Mouse (Mus musculus) MEL (cell line): ENCODE results near the gene Gm45208. TPM values are rescaled to one million over a fixed set of nuclear protein-coding genes. Genes with fewer than 3 reads are reported as not detected.
A peak's percentile ranks its signal among the peaks of the same experiment; 100 is the strongest.

ENCODE experiments used
- DNase-seq: peaks from one replicate; pipeline ENCODE4 v3.0.0; 2011; ENCODE audit warnings: low read depth, low spot score
- H3K27ac ChIP-seq: 2 replicates; pipeline ENCODE4 v1.5.1; 2012; ENCODE audit warnings: low read depth, mild to moderate bottlenecking, control low read depth, low read length, moderate library complexity; ENCODE audit not compliant: control insufficient read depth
- H3K27me3 ChIP-seq, 2 experiments: fragments of 150-350 bp in 1 of 2; sonication (generic) in 1 of 2; 2 replicates each; pipeline ENCODE4 v1.6.1; 2012; ENCODE audit warnings: low read length in 2 of 2, mild to moderate bottlenecking in 2 of 2, improper control_type of control experiment in 1 of 2, moderate library complexity in 1 of 2; ENCODE audit not compliant: insufficient read depth in 2 of 2, control insufficient read depth in 1 of 2
- H3K36me3 ChIP-seq, 2 experiments: 2 replicates each; pipeline ENCODE4 v1.6.1; 2012 to 2014; ENCODE audit warnings: low read length in 2 of 2, improper control_type of control experiment in 1 of 2, inconsistent platforms in 1 of 2, mild to moderate bottlenecking in 1 of 2; ENCODE audit not compliant: insufficient read depth in 2 of 2, control insufficient read depth in 1 of 2
- H3K4me1 ChIP-seq, 2 experiments: fragments of 150-350 bp in 1 of 2; sonication (generic) in 1 of 2; 2 replicates each; pipeline ENCODE4 v1.6.1; 2012; ENCODE audit warnings: low read length in 2 of 2, improper control_type of control experiment in 1 of 2, mild to moderate bottlenecking in 1 of 2; ENCODE audit not compliant: insufficient read depth in 2 of 2, control insufficient read depth in 1 of 2
- H3K4me3 ChIP-seq, 2 experiments: fragments of 150-350 bp in 1 of 2; sonication (generic) in 1 of 2; 2 replicates each; pipeline ENCODE4 v1.5.1; 2012; ENCODE audit warnings: low read depth in 2 of 2, low read length in 2 of 2, mild to moderate bottlenecking in 2 of 2, moderate library complexity in 2 of 2, control low read depth in 1 of 2, improper control_type of control experiment in 1 of 2; ENCODE audit not compliant: control insufficient read depth in 1 of 2, insufficient read depth in 1 of 2
- H3K79me2 ChIP-seq: 2 replicates; pipeline ENCODE4 v1.6.1; 2012; ENCODE audit warnings: mild to moderate bottlenecking, low read length, moderate library complexity; ENCODE audit not compliant: control insufficient read depth, poor library complexity, insufficient read depth
- H3K9ac ChIP-seq: 2 replicates; pipeline ENCODE4 v1.6.1; 2012; ENCODE audit warnings: low read depth, mild to moderate bottlenecking, control low read depth, low read length, moderate library complexity; ENCODE audit not compliant: control insufficient read depth, poor library complexity, severe bottlenecking
- H3K9me3 ChIP-seq: fragments of 150-350 bp; sonication (generic); replicated peaks from 2 replicates; pipeline ENCODE4 v1.6.1; 2012; ENCODE audit warnings: mild to moderate bottlenecking, low read length, improper control_type of control experiment, moderate library complexity; ENCODE audit not compliant: insufficient read depth
- BHLHE40 ChIP-seq: IDR thresholded peaks from 2 replicates; pipeline ENCODE4 v1.6.1; 2012; ENCODE audit warnings: low read depth, mild to moderate bottlenecking, inconsistent platforms, low read length, improper control_type of control experiment, borderline replicate concordance
- EP300 ChIP-seq, 2 experiments: IDR thresholded peaks; 2 replicates each; pipeline ENCODE4 v1.6.1; 2011; ENCODE audit warnings: improper control_type of control experiment in 2 of 2, low read length in 2 of 2, low read depth in 1 of 2, mild to moderate bottlenecking in 1 of 2
- ETS1 ChIP-seq: IDR thresholded peaks from 2 replicates; pipeline ENCODE4 v1.6.1; 2012; ENCODE audit warnings: low read depth, mild to moderate bottlenecking, inconsistent platforms, low read length, improper control_type of control experiment, moderate library complexity
- GABPA ChIP-seq: IDR thresholded peaks from 2 replicates; pipeline ENCODE4 v1.6.1; 2012; ENCODE audit warnings: low read depth, mild to moderate bottlenecking, inconsistent platforms, low read length, improper control_type of control experiment, moderate library complexity
- GATA1 ChIP-seq: IDR thresholded peaks from 2 replicates; pipeline ENCODE4 v1.6.1; 2011; ENCODE audit warnings: low read depth, low read length, improper control_type of control experiment
- HCFC1 ChIP-seq: IDR thresholded peaks from 2 replicates; pipeline ENCODE4 v1.6.1; 2012; ENCODE audit warnings: low read depth, mild to moderate bottlenecking, inconsistent platforms, low read length, improper control_type of control experiment, moderate library complexity
- JUND ChIP-seq: IDR thresholded peaks from 2 replicates; pipeline ENCODE4 v1.6.1; 2011; ENCODE audit warnings: low read depth, mild to moderate bottlenecking, improper control_type of control experiment, low read length
- MAFK ChIP-seq: IDR thresholded peaks from 2 replicates; pipeline ENCODE4 v1.6.1; 2011; ENCODE audit warnings: low read depth, mild to moderate bottlenecking, low read length, improper control_type of control experiment, borderline replicate concordance
- MAX ChIP-seq: IDR thresholded peaks from 2 replicates; pipeline ENCODE4 v1.6.1; 2011; ENCODE audit warnings: low read length, improper control_type of control experiment
- MXI1 ChIP-seq: IDR thresholded peaks from 2 replicates; pipeline ENCODE4 v1.6.1; 2011; ENCODE audit warnings: mild to moderate bottlenecking, low read depth, low read length, improper control_type of control experiment
- MYB ChIP-seq: IDR thresholded peaks from 2 replicates; pipeline ENCODE4 v1.6.1; 2011; ENCODE audit warnings: mild to moderate bottlenecking, low read depth, low read length, improper control_type of control experiment
- MYC ChIP-seq: IDR thresholded peaks from 2 replicates; pipeline ENCODE4 v1.6.1; 2011; ENCODE audit warnings: low read depth, mild to moderate bottlenecking, low read length, improper control_type of control experiment, moderate library complexity
- NELFE ChIP-seq: IDR thresholded peaks from 2 replicates; pipeline ENCODE4 v1.6.1; 2011; ENCODE audit warnings: low read depth, low read length, improper control_type of control experiment
- NRF1 ChIP-seq: IDR thresholded peaks from 2 replicates; pipeline ENCODE4 v1.6.1; 2014; ENCODE audit warnings: low read depth, mild to moderate bottlenecking, inconsistent platforms, low read length, improper control_type of control experiment, moderate library complexity; ENCODE audit not compliant: poor library complexity, insufficient read depth, severe bottlenecking
- POLR2A ChIP-seq, 2 experiments: IDR thresholded peaks; 2 replicates each; pipeline ENCODE4 v1.6.1; 2011 to 2012; ENCODE audit warnings: low read length in 2 of 2, mild to moderate bottlenecking in 2 of 2, control low read depth in 1 of 2, improper control_type of control experiment in 1 of 2, low read depth in 1 of 2, moderate library complexity in 1 of 2; ENCODE audit not compliant: control insufficient read depth in 1 of 2, insufficient read depth in 1 of 2, poor library complexity in 1 of 2
- POLR2AphosphoS2 ChIP-seq: IDR thresholded peaks from 2 replicates; pipeline ENCODE4 v1.6.1; 2011; ENCODE audit warnings: low read length, improper control_type of control experiment
- POLR2AphosphoS5 ChIP-seq: IDR thresholded peaks from 2 replicates; pipeline ENCODE4 v1.6.1; 2012; ENCODE audit warnings: low read depth, borderline replicate concordance, mild to moderate bottlenecking, inconsistent platforms, low read length, moderate library complexity, mixed read lengths
- RCOR1 ChIP-seq: IDR thresholded peaks from 2 replicates; pipeline ENCODE4 v1.6.1; 2012; ENCODE audit warnings: low read depth, mild to moderate bottlenecking, inconsistent platforms, low read length, improper control_type of control experiment
- SIN3A ChIP-seq: IDR thresholded peaks from 2 replicates; pipeline ENCODE4 v1.6.1; 2012; ENCODE audit warnings: low read length, improper control_type of control experiment, inconsistent platforms
- SMC3 ChIP-seq: IDR thresholded peaks from 2 replicates; pipeline ENCODE4 v1.6.1; 2011; ENCODE audit warnings: low read depth, low read length, improper control_type of control experiment
- TAL1 ChIP-seq: IDR thresholded peaks from 2 replicates; pipeline ENCODE4 v1.6.1; 2012; ENCODE audit warnings: mild to moderate bottlenecking, inconsistent platforms, low read length, moderate library complexity, mixed read lengths
- TBP ChIP-seq: IDR thresholded peaks from 2 replicates; pipeline ENCODE4 v1.8.0; 2011; ENCODE audit warnings: low read depth, low read length, improper control_type of control experiment
- TCF12 ChIP-seq: IDR thresholded peaks from 2 replicates; pipeline ENCODE4 v1.6.1; 2014; ENCODE audit warnings: low read depth, mild to moderate bottlenecking, inconsistent platforms, low read length, improper control_type of control experiment, moderate library complexity
- USF2 ChIP-seq, 2 experiments: IDR thresholded peaks; 2 replicates each; pipeline ENCODE4 v1.6.1; 2011 to 2012; ENCODE audit warnings: improper control_type of control experiment in 2 of 2, low read length in 2 of 2, borderline replicate concordance in 1 of 2, inconsistent platforms in 1 of 2, low read depth in 1 of 2, mild to moderate bottlenecking in 1 of 2; ENCODE audit not compliant: insufficient read depth in 1 of 2
- ZC3H11A ChIP-seq: IDR thresholded peaks from 2 replicates; pipeline ENCODE4 v1.6.1; 2012; ENCODE audit warnings: low read depth, mild to moderate bottlenecking, inconsistent platforms, low read length, improper control_type of control experiment
- ZKSCAN1 ChIP-seq: IDR thresholded peaks from 2 replicates; pipeline ENCODE4 v1.6.1; 2012; ENCODE audit warnings: low read depth, mild to moderate bottlenecking, inconsistent platforms, low read length, improper control_type of control experiment, moderate library complexity
- ZMIZ1 ChIP-seq: IDR thresholded peaks from 2 replicates; pipeline ENCODE4 v1.6.1; 2012; ENCODE audit warnings: low read depth, mild to moderate bottlenecking, inconsistent platforms, low read length, improper control_type of control experiment, moderate library complexity
- ZNF384 ChIP-seq: IDR thresholded peaks from 2 replicates; pipeline ENCODE4 v1.6.1; 2012; ENCODE audit warnings: low read depth, mild to moderate bottlenecking, inconsistent platforms, low read length, improper control_type of control experiment
- polyA plus RNA-seq, 2 experiments: library from polyadenylated mRNA; stranded (reverse) in 1 of 2; unstranded in 1 of 2; fragments of >175 nt in 1 of 2; fragments of >200 nt in 1 of 2; gene quantifications; 2 replicates each; pipeline versions ENCODE4 v1.2.1 to v1.2.4; 2012; ENCODE audit warnings: low replicate concordance in 2 of 2, low read depth in 1 of 2; ENCODE audit not compliant: insufficient read length in 2 of 2, insufficient read depth in 1 of 2, missing spikeins in 1 of 2
- total RNA-seq: library from RNA; depleted of rRNA; stranded (reverse); fragments of 300-350 nt; gene quantifications from 2 replicates; pipeline ENCODE4 v1.2.3, GENCODE M21; 2012

Gm45208 gene
- total and polyA plus RNA-seq, 3 experiments, result 11.0 TPM; not detected in 2

- Histone ChIP-seq H3K79me2 (no peaks in the 10 kb centered on the region; the same call in 1 of the 2 replicates), H3K9me3 (no peaks in the 10 kb centered on the region), H3K27me3 (no peaks in the 10 kb centered on the region), H3K27ac (peak overlapping the region; percentile 92), H3K4me3 (peak overlapping the region; percentile 1 to 6; a peak in 2 of 4 replicates), H3K9ac (peak overlapping the region; percentile 61), H3K36me3 (peaks cover 0 to 42% of the 10 kb centered on the region in 2 experiments; a peak in 2 of 4 replicates), H3K4me1 (peaks cover 18 to 36% of the 10 kb centered on the region in 2 experiments)
- peak; percentile 95 for DNase-seq
- TF ChIP-seq ZMIZ1, result no peak
- TF ChIP-seq POLR2AphosphoS5, result no peak
- peak; percentile 81 for TF ChIP-seq SIN3A
- no peak; the same call in 1 of the 2 replicates for TF ChIP-seq POLR2AphosphoS2
- no peak for TF ChIP-seq ZC3H11A
- no peak for TF ChIP-seq ZNF384
- no peak for TF ChIP-seq ZKSCAN1
- TF ChIP-seq NRF1, result no peak
- no peak for TF ChIP-seq SMC3
- TF ChIP-seq ETS1, result peak; percentile 87
- no peak for TF ChIP-seq GABPA
- TF ChIP-seq BHLHE40, result peak; percentile 84
- TF ChIP-seq EP300 (IDR thresholded peaks at IDR 0.05; ENCODE audit: low read depth in 1 of 2, low read length in 2 of 2), result peak; percentile 96 to 98
- TF ChIP-seq MYC, result peak; percentile 43; the same call in 1 of the 2 replicates
- peak; percentile 61; the same call in 1 of the 2 replicates for TF ChIP-seq HCFC1
- TF ChIP-seq JUND, result no peak
- peak; percentile 47 for TF ChIP-seq TBP
- peak; percentile 13 for TF ChIP-seq MXI1
- peak; percentile 94 for TF ChIP-seq GATA1
- no peak for TF ChIP-seq MAFK
- no peak for TF ChIP-seq POLR2A (IDR thresholded peaks at IDR 0.05; ENCODE audit: control insufficient read depth in 1 of 2, insufficient read depth in 1 of 2, low read depth in 1 of 2, low read length in 2 of 2, poor library complexity in 1 of 2)
- TF ChIP-seq TAL1, result peak; percentile 73
- peak; percentile 92 for TF ChIP-seq TCF12
- TF ChIP-seq MAX, result no peak
- peak; percentile 100 for TF ChIP-seq MYB
- peak; percentile 48 for TF ChIP-seq NELFE
- peak; percentile 73 for TF ChIP-seq RCOR1
- TF ChIP-seq USF2 (IDR thresholded peaks at IDR 0.05; ENCODE audit: borderline replicate concordance in 1 of 2, insufficient read depth in 1 of 2, low read depth in 1 of 2, low read length in 2 of 2), result no peak
These were observed 56.6 kb downstream of the Gm45208 start for GRCm38 (mm10) chrX:7778450-7779244.
